Mouse (Mus musculus): ENCODE results near the gene Tssk1.

- TF ChIP-seq GATA1 (IDR thresholded peaks at IDR 0.05; ENCODE audit: borderline replicate concordance, low read length) = no peak
- TF ChIP-seq FLI1 (IDR thresholded peaks at IDR 0.05; ENCODE audit: low read length) = no peak
Observed at GRCm38 (mm10) chr16:17896091-17896490, 2.1 kb downstream of the Tssk1 start.

Data from megakaryocyte, embryonic 14.5 days (primary cell).